8 mouse cellular contexts compared by ENCODE assay signal in the genomic region with DNA sequence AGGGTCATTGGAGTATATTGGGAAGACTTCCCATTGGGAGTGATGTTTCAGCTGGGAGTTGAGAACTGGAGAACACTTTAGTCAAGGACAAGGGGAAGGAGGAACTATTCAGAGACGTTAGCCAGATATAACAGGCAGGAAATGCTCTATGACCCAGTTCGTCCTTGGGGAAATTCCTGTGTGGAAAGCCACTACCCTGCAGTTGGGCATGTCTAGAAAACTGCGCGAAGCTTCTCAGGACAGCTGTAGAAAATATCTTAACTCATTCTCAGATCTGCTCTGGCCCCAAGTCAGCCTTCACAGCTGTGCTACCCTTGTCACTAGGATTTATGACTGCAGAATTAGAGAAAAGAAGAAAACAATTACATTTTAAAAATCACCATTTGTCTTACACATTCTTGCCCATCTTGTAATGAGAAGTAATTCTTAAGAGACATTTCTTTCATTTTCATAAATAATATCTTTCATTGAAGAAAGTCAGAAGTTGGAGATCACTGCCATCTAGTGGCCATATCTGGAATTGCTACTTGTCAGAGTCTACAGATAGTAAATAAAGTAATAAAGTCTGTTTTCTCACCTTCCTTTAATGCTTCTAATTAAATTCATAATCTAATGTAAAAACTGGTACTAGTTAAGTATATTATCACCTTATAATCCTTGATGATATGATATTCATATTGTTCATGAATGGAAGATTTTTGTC. TPM values are rescaled to one million over a fixed set of nuclear protein-coding genes. Genes with fewer than 3 reads are reported as not detected.
DNase-seq lines count a peak whose midpoint lies in the region; ATAC-seq and TF ChIP-seq lines count a peak whose summit lies in the region.

No protein-coding gene starts in this region.

- no peak overlapping the region for H3K27ac ChIP-seq in forebrain, postnatal 0 days (ENCODE audit: low read depth, low read length)
- H3K27ac ChIP-seq in forebrain, embryonic 16.5 days (ENCODE audit: low read length), result no peak overlapping the region
- no peak overlapping the region for H3K27ac ChIP-seq in intestine, postnatal 0 days (ENCODE audit: low read depth, low read length)

- DNase-seq in forebrain, postnatal 0 days, result peak; percentile 75
- peak; percentile 42 for DNase-seq in thymus, postnatal 0 days (ENCODE audit: low spot score)
- DNase-seq in thymus, adult 18-20 months, result no peak
- DNase-seq in embryo, embryonic 9.5 days (ENCODE audit: extremely low spot score), result peak; percentile 9
- DNase-seq in lung, postnatal 36 days, result peak; percentile 67

- no peak overlapping the region for H3K9ac ChIP-seq in forebrain, postnatal 0 days
- H3K9ac ChIP-seq in forebrain, embryonic 16.5 days (replicated peaks; ENCODE audit: low read depth, low read length), result no peak overlapping the region
- H3K9ac ChIP-seq in intestine, postnatal 0 days (ENCODE audit: low read depth, low read length), result no peak overlapping the region

- 37% methylated on average over 4 of the region's 4 CpGs for WGBS in forebrain, postnatal 0 days
- 43% methylated on average over 4 of the region's 4 CpGs for WGBS in forebrain, embryonic 16.5 days
- 18% methylated on average over 4 of the region's 4 CpGs for WGBS in intestine, postnatal 0 days

- H3K36me3 ChIP-seq in forebrain, postnatal 0 days (ENCODE audit: insufficient read depth), result no peaks in the 10 kb centered on the region
- no peaks in the 10 kb centered on the region for H3K36me3 ChIP-seq in forebrain, embryonic 16.5 days (ENCODE audit: control insufficient read depth, insufficient read depth)
- no peaks in the 10 kb centered on the region for H3K36me3 ChIP-seq in intestine, postnatal 0 days (ENCODE audit: control insufficient read depth, insufficient read depth)

- TF ChIP-seq CTCF in forebrain, postnatal 0 days (IDR thresholded peaks at IDR 0.05; ENCODE audit: low read depth), result peak; percentile 65
- TF ChIP-seq CTCF in intestine, postnatal 0 days (IDR thresholded peaks at IDR 0.05; ENCODE audit: low read depth), result peak; percentile 73

- no peak overlapping the region for H3K4me3 ChIP-seq in forebrain, postnatal 0 days (ENCODE audit: low read depth, low read length)
- H3K4me3 ChIP-seq in forebrain, embryonic 16.5 days (replicated peaks; ENCODE audit: low read length), result no peak overlapping the region
- H3K4me3 ChIP-seq in intestine, postnatal 0 days (ENCODE audit: low read depth, low read length), result no peak overlapping the region

- ATAC-seq in forebrain, postnatal 0 days, result no peak
- no peak for ATAC-seq in forebrain, embryonic 16.5 days
- no peak for ATAC-seq in intestine, postnatal 0 days
- no peak for ATAC-seq in monocyte, adult 5-6 weeks (replicated peaks; ENCODE audit: insufficient number of reproducible peaks, low FRiP score, low TSS enrichment, poor library complexity, severe bottlenecking)

- H3K9me3 ChIP-seq in forebrain, postnatal 0 days (ENCODE audit: low read length), result no peaks in the 10 kb centered on the region
- no peaks in the 10 kb centered on the region for H3K9me3 ChIP-seq in forebrain, embryonic 16.5 days (ENCODE audit: control insufficient read depth, low read length)
- H3K9me3 ChIP-seq in intestine, postnatal 0 days (ENCODE audit: control insufficient read depth), result no peaks in the 10 kb centered on the region

- H3K4me1 ChIP-seq in forebrain, postnatal 0 days (ENCODE audit: insufficient read depth), result no peaks in the 10 kb centered on the region
- H3K4me1 ChIP-seq in forebrain, embryonic 16.5 days (replicated peaks; ENCODE audit: control insufficient read depth, insufficient read depth, low read length), result no peaks in the 10 kb centered on the region
- no peaks in the 10 kb centered on the region for H3K4me1 ChIP-seq in intestine, postnatal 0 days (replicated peaks; ENCODE audit: control insufficient read depth, insufficient read depth, low read length)

- H3K27me3 ChIP-seq in forebrain, postnatal 0 days (ENCODE audit: insufficient read depth, low read length), result no peaks in the 10 kb centered on the region
- H3K27me3 ChIP-seq in forebrain, embryonic 16.5 days (replicated peaks; ENCODE audit: control insufficient read depth, insufficient read depth, low read length), result no peaks in the 10 kb centered on the region
- H3K27me3 ChIP-seq in intestine, postnatal 0 days (replicated peaks; ENCODE audit: control insufficient read depth, insufficient read depth, low read length), result no peaks in the 10 kb centered on the region

- H3K4me2 ChIP-seq in forebrain, postnatal 0 days (ENCODE audit: low read depth), result no peak overlapping the region
- no peak overlapping the region for H3K4me2 ChIP-seq in forebrain, embryonic 16.5 days (ENCODE audit: low read length)
- no peak overlapping the region for H3K4me2 ChIP-seq in intestine, postnatal 0 days (replicated peaks; ENCODE audit: low read depth)

RNA-seq across cellular contexts. Expression of a gene that starts 51.2 kb away (rescaled TPM):
- 0.15 and 0.24 TPM in 2 replicates for total RNA-seq in forebrain, postnatal 0 days (2014; rRNA removed)
- polyA plus RNA-seq in forebrain, postnatal 0 days (2015; fragmentation: Nextera tagmentation; extraction: Ambion mirVana), result 0.13 and 0.28 TPM in 2 replicates
- polyA plus RNA-seq in forebrain, embryonic 16.5 days (2015; fragmentation: Nextera tagmentation; extraction: Ambion mirVana), result 0.18 and 0.22 TPM in 2 replicates
- polyA plus RNA-seq in thymus, postnatal 0 days (2015; fragmentation: Nextera tagmentation; extraction: Ambion mirVana), result 0.58 and 0.68 TPM in 2 replicates
- 0.12 TPM in 2 replicates for polyA plus RNA-seq in intestine, postnatal 0 days (2015; fragmentation: Nextera tagmentation; extraction: Ambion mirVana)
- 1.5 TPM in 1 of 3 replicates, not detected in the others for total RNA-seq in monocyte, adult 5-6 weeks (2017)

Comparison
In these comparisons a context has a peak if more than half of its experiments do, and no peak if none do; other contexts are left out.
1. DNase-seq: peak in forebrain, postnatal 0 days (single experiment), thymus, postnatal 0 days (single experiment), embryo, embryonic 9.5 days (single experiment) and lung, postnatal 36 days (single experiment); none in thymus, adult 18-20 months (0 of 2).